14 mouse cellular contexts compared by ENCODE assay signal in genomic region chr2:160067904-160068303, GRCm38 (mm10).
"Had no signal": no experiment of that assay in that cellular context is flagged by ENCODE, and none has a peak within 500 bp of the region (broad histone marks: within the 10 kb centered on the region; RNA-seq: fewer than 3 reads in every experiment).

No protein-coding gene starts in this region.

- DNase-seq: kidney, postnatal 14 days; left cerebral cortex, postnatal 4 days; lung, embryonic 14.5 days; retina, postnatal 1 day; right cerebral cortex, postnatal 4 days; spleen, adult 18-20 months; thymus, adult 18-20 months; thymus, postnatal 14 days had no signal

- H3K36me3 ChIP-seq: kidney, embryonic 15.5 days; limb, embryonic 13.5 days; midbrain, embryonic 12.5 days; neural tube, embryonic 13.5 days had no signal

- H3K9ac ChIP-seq: kidney, embryonic 15.5 days; limb, embryonic 13.5 days; liver, embryonic 14.5 days; lung, embryonic 14.5 days; midbrain, embryonic 12.5 days; neural tube, embryonic 13.5 days had no signal

- H3K9me3 ChIP-seq: kidney, embryonic 15.5 days; limb, embryonic 13.5 days; midbrain, embryonic 12.5 days; neural tube, embryonic 13.5 days had no signal

- H3K27me3 ChIP-seq: kidney, embryonic 15.5 days; limb, embryonic 13.5 days; midbrain, embryonic 12.5 days had no signal

- H3K4me2 ChIP-seq: kidney, embryonic 15.5 days; limb, embryonic 13.5 days; lung, embryonic 14.5 days; midbrain, embryonic 12.5 days; neural tube, embryonic 13.5 days had no signal

- H3K27ac ChIP-seq: limb, embryonic 13.5 days; liver, embryonic 14.5 days; midbrain, embryonic 12.5 days; neural tube, embryonic 13.5 days had no signal

- ATAC-seq: midbrain, embryonic 16.5 days had no signal

- H3K4me3 ChIP-seq: kidney, embryonic 15.5 days; limb, embryonic 13.5 days; midbrain, embryonic 12.5 days; neural tube, embryonic 13.5 days had no signal
